Mouse (Mus musculus) liver, adult 2 months (tissue): ENCODE data around the gene Chit1.

Source experiments
- CTCF ChIP-seq: fragments of 200-500 bp; IDR thresholded peaks from 2 replicates; pipeline ENCODE4 v1.5.1; 2011; ENCODE audit warnings: low read depth, low read length, control low read depth
- POLR2A ChIP-seq: fragments of 200-500 bp; IDR thresholded peaks from 2 replicates; pipeline ENCODE4 v1.6.1; 2011; ENCODE audit warnings: low read length, control low read depth; ENCODE audit not compliant: insufficient read depth; ENCODE audit errors: extremely low read depth

- no peak for TF ChIP-seq CTCF
- no peak for TF ChIP-seq POLR2A
Measured at GRCm38 (mm10) chr1:134133316-134133715, 22.3 kb downstream of the Chit1 start.
